Mouse (Mus musculus) lung, embryonic 15.5 days (tissue): ENCODE data around the gene Mnt. TPM values are rescaled to one million over a fixed set of nuclear protein-coding genes. Genes with fewer than 3 reads are reported as not detected.

ENCODE experiments used
- ATAC-seq: fragments of 200-750 bp; cut with Nextera tagmentation; 2 replicates; pipeline ENCODE4 v1.8.0; 2017; ENCODE audit warnings: moderate number of reproducible peaks, borderline replicate concordance; ENCODE audit not compliant: low FRiP score, low TSS enrichment; ENCODE audit errors: extremely low read depth
- H3K27ac ChIP-seq: fragments of 300-500 bp; sonication (generic); 2 replicates; pipeline ENCODE4 v1.5.1; 2015; ENCODE audit warnings: moderate library complexity, mild to moderate bottlenecking, inconsistent platforms
- H3K27me3 ChIP-seq: fragments of 300-500 bp; sonication (generic); 2 replicates; pipeline ENCODE4 v1.6.1; 2015; ENCODE audit warnings: inconsistent platforms
- H3K36me3 ChIP-seq: fragments of 300-500 bp; sonication (generic); 2 replicates; pipeline ENCODE4 v1.6.1; 2015; ENCODE audit warnings: inconsistent platforms
- H3K4me1 ChIP-seq: fragments of 300-500 bp; sonication (generic); 2 replicates; pipeline ENCODE4 v1.6.1; 2015; ENCODE audit warnings: inconsistent platforms
- H3K4me2 ChIP-seq: fragments of 300-500 bp; sonication (generic); 2 replicates; pipeline ENCODE4 v1.6.1; 2015; ENCODE audit warnings: inconsistent platforms, mild to moderate bottlenecking, moderate library complexity
- H3K4me3 ChIP-seq: fragments of 300-500 bp; sonication (generic); 2 replicates; pipeline ENCODE4 v1.5.1; 2015; ENCODE audit warnings: mild to moderate bottlenecking, inconsistent platforms
- H3K9ac ChIP-seq: fragments of 300-500 bp; sonication (generic); 2 replicates; pipeline ENCODE4 v1.6.1; 2015; ENCODE audit warnings: inconsistent platforms
- H3K9me3 ChIP-seq: fragments of 300-500 bp; sonication (generic); 2 replicates; pipeline ENCODE4 v1.6.1; 2016; ENCODE audit warnings: inconsistent platforms
- WGBS: fragments of 180-500 bp; shearing (Covaris S2); methylation state at CpG from one replicate; pipeline ENCODE4 v1.1.7; 2015; 5-methylcytosine and 5-hydroxymethylcytosine counted together
- microRNA-seq: library from miRNA; unstranded; fragments of <30 nt; microRNA quantifications from one replicate; pipeline ENCODE4, GENCODE M21; 2016
- polyA plus RNA-seq: library from polyadenylated mRNA; unstranded; fragments of >200 nt; fragmentation: Nextera tagmentation; extraction: Ambion mirVana; gene quantifications from 2 replicates; pipeline ENCODE4 v1.2.1, GENCODE M21; 2015

The Mnt gene
- polyA plus RNA-seq, 1 experiment from 2014 or later = 4.5 TPM

DNA sequence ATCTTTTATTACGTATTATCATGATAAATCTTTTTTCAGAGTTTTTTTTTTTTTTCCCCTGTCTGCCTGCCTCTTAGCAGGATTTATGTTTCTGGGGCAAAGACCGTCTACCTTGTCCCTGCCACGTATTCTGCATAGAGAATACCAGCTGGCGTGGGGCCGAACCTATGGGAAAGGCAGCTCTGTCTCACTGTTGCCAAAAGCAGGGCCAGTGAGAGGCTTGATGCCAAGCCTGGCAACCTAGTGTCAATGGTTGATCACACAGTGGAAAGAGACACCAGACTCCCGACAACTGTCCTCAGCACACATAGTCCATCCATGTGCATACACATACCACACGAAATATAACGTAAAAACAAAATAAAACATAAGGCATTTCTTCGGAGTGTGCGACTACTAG, 52.4 kb downstream of the Mnt start:
- no peaks in the 10 kb centered on the region for H3K36me3 ChIP-seq
- no peak overlapping the region for H3K9ac ChIP-seq
- H3K27me3 ChIP-seq = no peaks in the 10 kb centered on the region
- H3K4me3 ChIP-seq = no peak overlapping the region
- no peak overlapping the region for H3K4me2 ChIP-seq
- 90% methylated on average over 10 of the region's 10 CpGs for WGBS
- H3K9me3 ChIP-seq = no peaks in the 10 kb centered on the region
- ATAC-seq = no peak
- H3K4me1 ChIP-seq = peaks cover 9% of the 10 kb centered on the region
- H3K27ac ChIP-seq = no peak overlapping the region

DNA sequence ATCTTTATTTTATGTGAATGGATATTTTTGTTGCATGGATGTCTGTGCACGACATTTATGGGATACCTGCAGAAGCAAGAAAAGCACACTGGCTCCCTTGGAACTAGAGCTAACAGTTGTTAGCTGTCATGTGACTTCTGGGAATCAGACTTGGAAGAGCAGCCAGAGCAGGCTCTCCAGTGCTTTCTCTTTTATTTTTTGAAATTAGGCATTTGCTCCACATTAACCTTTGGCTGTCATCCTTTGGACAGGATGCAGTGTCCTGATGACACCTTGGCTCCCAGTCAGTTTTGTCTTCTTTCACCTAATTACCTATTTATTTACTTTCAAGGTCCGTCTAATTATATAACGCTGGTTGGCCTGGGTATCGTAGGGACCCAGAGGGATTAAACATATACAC, 63.9 kb downstream of the Mnt start:
- peaks cover 4% of the 10 kb centered on the region; the same call in 1 of the 2 replicates for H3K36me3 ChIP-seq
- H3K4me3 ChIP-seq = no peak overlapping the region
- H3K27me3 ChIP-seq = no peaks in the 10 kb centered on the region
- 59% methylated on average over 4 of the region's 4 CpGs for WGBS
- no peak for ATAC-seq
- H3K4me1 ChIP-seq = peaks cover 10% of the 10 kb centered on the region; the same call in 1 of the 2 replicates
- no peak overlapping the region for H3K4me2 ChIP-seq
- H3K9ac ChIP-seq = no peak overlapping the region
- H3K9me3 ChIP-seq = no peaks in the 10 kb centered on the region
- H3K27ac ChIP-seq = no peak overlapping the region

Small RNA genes lying within 50 kb of the gene (microRNA-seq; reads per million reads assigned to microRNA genes)
- not detected for gene Mir6926

Other genes with a start within 250 kb of the Mnt start
- gene Rap1gap2, start 220.0 kb upstream of the Mnt start, polyA plus RNA-seq = 2.1 and 2.4 TPM in 2 replicates
- 0.30 and 0.35 TPM in 2 replicates for gene Ccdc92b, start 211.3 kb upstream of the Mnt start, polyA plus RNA-seq
- gene Cluh, start 181.4 kb upstream of the Mnt start, polyA plus RNA-seq = 18.6 and 21.0 TPM in 2 replicates
- gene Pafah1b1, start 106.2 kb upstream of the Mnt start, polyA plus RNA-seq = 41.2 and 45.1 TPM in 2 replicates
- 48.4 and 50.3 TPM in 2 replicates for gene Mettl16, start 60.1 kb upstream of the Mnt start, polyA plus RNA-seq
- 3.4 and 3.5 TPM in 2 replicates for gene Sgsm2, start 66.1 kb downstream of the Mnt start, polyA plus RNA-seq
- gene Tsr1, start 67.2 kb downstream of the Mnt start, polyA plus RNA-seq = 42.0 TPM in 2 replicates
- gene Smg6, start 94.9 kb downstream of the Mnt start, polyA plus RNA-seq = 14.8 and 17.3 TPM in 2 replicates
- 19.8 and 21.6 TPM in 2 replicates for gene Srr, start 95.0 kb downstream of the Mnt start, polyA plus RNA-seq